Mouse (Mus musculus): ENCODE data around the gene Hivep3.

The Hivep3 gene

DNA sequence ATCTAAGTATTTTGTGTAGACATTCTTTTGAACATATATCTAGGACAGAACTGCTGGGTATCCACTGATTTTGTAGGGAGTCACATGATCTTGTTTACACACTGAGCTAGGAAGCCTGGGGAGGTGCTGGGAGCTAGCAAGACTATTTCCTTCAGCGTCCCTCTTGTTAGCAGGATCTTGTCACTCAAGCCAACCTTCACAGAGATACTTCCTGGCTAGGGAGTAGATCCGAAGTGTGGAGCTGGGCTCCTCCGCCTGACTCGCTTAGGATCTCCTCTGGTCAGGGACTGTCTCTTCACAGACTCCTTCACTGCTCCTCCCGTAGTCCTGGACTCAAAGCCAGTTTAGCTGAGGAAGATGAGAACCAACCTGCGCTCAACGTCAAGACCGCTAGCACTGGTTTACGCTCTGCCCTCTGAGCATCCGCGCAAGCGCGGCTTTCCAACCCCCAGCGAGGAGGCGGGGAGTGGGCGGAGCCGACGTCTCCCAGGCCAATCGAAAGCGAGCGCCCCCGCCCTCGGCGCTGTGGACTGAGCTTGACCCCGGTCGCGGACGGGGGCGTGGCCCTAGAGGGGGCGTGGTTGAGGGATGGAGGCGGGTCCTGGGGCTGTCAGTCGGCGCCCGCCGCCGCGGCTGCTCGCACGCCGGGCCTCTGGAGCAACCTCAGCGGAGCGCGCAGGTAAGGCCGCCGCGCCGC lies at the start of gene Hivep3:
Hivep3 (plus strand) TSS at position 601 of the 697 bp plus-strand sequence.
- peak; percentile 100 for DNase-seq (ENCODE audit: extremely low spot score)

DNA sequence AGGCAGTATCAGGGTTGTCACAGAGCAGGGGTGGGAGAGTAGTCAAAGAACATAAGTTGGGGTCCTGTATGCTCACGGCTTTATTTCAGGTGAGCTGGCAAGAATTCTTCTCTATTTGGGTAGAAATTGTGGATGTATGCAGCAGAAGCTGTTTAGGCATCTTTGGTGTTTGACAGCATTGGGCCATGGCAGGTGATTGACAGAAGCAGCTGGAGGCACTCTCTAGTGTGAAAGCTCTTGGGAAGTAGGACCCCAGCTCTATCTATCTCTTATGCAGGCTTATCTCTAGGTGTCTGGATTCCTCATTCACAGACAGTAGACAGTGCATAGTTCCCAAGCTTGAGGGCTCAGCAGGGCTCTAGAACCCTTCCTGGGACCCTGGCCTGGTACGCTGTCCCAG lies 47.8 kb upstream of the Hivep3 start:
- DNase-seq (ENCODE audit: extremely low spot score) = no peak

DNA sequence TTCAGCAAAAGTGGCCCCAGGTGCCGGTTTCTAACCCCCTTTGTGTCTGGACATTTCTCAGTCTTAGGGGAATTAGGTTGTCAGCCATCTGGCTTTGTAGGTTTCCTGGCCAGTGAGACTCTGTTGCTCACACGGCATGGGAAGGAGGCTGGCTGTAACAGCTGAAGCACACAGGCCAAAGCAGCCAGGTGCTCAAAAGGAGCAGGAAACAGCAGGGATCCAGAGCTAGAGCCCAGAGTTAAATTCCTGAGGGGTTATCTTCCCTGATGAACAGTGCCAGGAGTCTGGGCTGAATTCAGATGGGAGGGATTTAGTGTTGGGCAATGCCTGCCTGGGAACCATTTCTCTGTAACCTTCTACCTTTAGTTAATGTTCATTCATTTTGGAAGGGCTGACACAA lies 35.2 kb upstream of the Hivep3 start:
- no peak for DNase-seq (ENCODE audit: extremely low spot score)

DNA sequence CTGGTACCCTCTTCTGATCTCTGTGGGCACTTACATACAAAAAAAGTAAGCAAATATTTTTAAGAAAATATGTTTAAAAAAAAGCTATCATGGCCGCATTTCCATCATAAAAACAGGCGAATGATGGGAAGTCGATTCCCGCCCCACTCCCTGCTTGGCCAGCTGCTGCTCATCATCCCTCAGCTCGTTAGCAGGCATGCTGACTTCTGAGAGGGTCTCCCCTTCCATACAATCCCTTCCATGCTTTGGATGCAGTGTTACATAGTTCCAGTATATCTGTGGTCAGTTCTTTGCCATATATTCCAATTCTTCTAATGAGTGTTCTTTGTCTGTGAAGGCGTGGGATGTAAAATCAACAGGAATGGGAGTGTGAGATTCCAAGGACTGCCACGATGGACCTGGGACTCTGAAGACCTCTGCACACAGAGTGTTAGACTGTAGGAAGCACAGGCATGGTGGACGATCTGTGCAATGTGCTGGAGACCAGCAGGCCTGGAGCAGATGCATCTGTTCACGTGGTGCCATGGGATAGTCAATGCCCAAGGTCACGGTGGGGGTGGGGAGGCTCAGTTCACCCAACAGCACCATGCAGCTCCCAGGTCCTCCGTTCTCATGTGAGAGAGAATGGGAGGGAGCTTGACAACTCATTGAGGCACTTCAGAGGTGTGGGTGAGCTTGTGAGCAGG lies 32.2 kb upstream of the Hivep3 start:
- no peak for DNase-seq (ENCODE audit: extremely low spot score)

DNA sequence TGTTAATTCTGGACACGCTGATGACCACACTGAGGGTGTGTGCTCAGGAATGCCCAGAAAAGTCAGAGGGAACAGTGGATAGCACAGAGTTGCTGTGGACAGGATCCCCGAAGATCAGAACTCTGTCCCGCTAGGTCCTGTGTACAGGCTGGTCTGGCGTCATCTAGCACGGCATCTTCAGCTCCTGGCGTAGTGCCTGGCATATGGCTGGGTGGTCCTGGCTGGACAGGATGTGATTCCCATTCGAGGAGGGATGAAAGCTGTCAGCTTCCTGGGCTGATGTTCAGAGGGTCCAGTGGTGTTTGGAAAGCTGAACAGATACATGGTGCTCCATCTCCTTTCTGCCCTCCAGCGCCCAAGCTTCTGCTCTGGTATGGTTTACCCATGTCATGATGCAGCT lies 29.6 kb upstream of the Hivep3 start:
- no peak for DNase-seq (ENCODE audit: extremely low spot score)

DNA sequence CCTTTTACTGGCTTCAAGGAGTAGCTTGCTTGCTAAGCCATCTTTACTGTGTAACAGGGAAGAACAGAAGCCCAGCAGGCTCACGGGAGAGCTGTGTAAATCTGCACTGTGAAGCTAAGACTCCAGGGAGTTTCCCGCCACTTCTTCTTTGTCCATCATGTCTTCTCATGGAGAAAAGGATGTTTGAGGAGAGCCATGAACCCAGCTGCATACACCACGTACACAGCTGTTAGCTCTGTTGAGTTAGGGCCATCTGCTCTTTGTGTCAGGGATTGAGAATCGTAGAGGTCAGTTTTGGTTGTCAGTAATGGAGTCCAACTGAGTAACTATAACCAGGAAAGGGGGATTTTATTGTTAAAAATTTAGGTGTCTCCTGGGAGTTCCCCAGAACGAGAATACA lies 26.3 kb upstream of the Hivep3 start:
- no peak for DNase-seq (ENCODE audit: extremely low spot score)

DNA sequence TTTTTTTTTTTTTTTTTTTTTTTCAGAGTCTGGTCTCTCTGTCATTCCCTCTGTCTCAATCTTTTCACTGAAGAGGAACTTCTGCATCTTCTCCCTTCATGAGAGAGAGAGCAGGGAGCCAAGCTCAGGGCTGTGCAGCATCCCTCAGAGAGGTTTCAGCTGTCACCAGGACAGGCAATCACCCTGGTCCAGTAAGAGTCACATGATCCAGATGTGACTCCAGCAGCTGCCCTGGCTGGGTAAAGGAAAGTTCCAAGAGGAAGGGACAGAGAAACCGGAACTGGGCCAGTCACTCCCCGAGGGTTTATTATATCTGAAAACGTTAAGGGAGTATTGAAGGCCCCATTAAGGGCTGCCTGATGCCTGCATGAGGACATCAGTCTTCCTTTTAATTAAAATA lies 25.8 kb upstream of the Hivep3 start:
- no peak for DNase-seq (ENCODE audit: extremely low spot score)

DNA sequence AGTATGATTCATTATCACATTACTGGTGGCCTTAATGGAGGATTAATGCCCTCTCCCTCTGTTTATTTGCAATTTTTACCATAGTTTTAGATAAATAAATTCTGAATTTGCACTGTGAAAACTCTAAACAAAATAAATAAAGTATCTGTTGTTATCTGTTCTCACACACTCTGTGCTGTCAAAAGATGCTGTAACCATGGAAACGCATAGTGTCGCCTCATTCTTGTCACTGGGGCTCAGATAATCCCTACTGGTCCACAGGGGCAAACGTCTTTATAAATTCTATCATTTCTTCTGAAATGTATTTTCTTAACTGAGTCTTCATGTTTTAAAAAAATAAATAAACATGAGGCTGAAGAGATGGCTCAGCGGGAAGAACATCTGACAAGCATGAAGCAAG lies 23.4 kb upstream of the Hivep3 start:
- DNase-seq (ENCODE audit: extremely low spot score) = no peak

DNA sequence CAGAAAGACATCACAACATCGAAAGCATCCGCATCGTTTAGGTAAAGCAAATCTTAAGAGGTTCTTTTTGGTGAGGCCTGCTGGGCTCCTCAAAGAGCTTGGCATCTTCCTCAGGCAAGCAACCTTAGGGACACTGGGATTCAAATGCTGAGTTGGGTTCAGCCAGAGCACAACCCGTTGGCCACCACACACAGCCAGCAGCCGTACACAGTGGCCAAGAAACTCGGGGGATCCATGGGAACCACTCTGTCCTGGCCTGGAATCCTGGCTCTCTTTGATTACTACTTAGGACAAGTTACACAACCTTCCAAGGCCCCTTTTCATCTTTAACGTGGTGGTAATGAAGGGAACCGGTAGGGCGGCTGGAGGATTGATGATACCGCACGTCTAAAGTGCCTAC lies 16.1 kb upstream of the Hivep3 start:
- DNase-seq (ENCODE audit: extremely low spot score) = no peak

DNA sequence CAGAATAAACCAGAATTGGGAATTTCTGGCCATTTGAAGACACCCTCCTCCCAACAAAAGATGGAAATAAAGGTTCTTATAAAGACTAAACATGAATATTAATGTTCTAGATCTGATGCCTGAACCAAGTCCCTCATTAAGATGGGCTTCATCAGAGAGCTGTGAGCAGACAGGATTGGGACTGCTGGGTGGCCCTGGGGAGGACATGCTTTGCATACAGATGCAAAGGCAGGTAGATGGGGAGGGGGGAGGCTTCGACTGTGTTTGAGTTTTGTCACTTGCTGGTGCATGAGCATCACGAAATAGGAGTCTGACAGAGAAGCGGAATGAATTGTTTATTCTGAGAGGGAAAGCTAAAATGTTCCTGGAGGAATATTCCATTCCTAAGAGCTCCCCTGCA lies 12.1 kb upstream of the Hivep3 start:
- no peak for DNase-seq (ENCODE audit: extremely low spot score)

DNA sequence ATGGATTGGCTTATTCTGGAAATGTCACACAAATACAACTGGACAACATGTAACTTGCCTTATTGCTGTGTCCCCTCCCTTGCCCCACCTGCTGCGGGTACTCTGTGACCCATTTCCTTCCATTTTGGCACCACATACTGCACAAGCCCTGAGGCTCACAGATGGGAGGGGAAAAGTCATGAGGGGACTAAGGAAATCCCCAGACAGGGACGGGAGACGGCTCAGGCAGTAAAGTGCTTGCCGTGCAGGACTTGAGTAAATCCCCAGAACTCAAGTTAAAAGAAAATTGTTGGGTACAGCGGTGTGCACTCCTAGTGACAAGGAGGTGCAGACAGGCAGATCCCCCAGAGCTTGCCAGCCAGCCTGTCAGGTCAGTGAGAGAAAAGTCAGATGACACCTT lies 7.5 kb upstream of the Hivep3 start:
- DNase-seq (ENCODE audit: extremely low spot score) = no peak

DNA sequence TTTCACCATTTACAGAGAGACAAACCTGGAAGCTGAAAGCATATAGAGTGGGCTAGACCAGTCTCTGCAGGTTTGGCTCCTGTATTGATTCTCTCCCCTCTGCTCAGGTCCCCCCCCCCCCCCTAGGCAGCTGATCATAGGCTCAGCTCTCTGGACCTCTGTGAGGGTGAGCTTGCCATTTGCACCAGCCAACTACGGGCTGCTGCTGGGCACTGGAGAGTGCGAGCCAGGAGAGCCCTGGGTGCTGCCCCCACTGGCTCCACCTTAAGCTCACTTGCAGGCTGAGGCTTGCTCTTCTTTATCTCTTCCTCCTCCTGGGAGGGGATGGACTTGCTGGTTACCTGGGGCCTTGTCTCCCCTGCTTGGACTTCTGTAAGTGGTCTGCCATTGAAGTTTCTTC lies 5.7 kb upstream of the Hivep3 start:
- no peak for DNase-seq (ENCODE audit: extremely low spot score)

DNA sequence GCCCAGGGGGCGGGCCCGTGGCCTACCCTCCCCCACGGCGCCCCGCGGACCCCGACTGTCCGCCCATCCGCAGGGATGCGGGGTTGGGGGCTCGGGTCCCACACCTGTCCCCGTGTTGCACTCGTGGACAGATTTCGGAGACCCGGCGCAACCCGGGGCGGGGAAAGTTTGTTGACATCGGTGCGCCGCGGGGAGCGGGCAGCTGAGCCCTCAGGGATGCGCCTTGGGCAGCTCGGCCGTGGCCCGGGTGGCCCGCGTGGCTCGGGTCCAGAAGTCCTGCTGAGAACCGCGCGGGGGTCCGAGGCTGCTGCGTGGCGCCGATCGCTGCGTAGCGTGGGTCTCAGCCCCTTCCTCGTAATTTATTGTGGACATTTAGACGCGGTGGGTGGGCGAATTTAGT lies 358 bp downstream of the Hivep3 start:
- DNase-seq (ENCODE audit: extremely low spot score) = no peak

DNA sequence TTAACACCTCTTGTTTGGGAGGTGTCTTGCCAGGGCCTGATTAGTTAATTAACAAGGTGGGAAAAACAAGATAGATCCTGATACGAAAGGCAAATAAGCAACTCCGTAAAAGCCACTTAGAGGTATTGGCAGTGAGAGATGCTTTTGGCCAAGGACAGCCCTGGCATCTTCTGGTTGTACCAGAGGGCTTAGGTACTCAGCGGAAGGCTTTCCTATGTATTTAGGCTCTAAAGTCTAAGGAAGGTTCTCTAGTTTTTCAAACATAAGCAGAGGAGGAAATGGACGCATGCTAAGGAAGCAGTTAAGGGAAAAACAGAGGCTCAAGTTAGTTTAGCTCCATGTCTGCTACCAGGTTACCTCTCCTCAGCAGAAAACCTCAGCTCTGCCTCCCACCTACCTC lies 768 bp downstream of the Hivep3 start:
- no peak for DNase-seq (ENCODE audit: extremely low spot score)

DNA sequence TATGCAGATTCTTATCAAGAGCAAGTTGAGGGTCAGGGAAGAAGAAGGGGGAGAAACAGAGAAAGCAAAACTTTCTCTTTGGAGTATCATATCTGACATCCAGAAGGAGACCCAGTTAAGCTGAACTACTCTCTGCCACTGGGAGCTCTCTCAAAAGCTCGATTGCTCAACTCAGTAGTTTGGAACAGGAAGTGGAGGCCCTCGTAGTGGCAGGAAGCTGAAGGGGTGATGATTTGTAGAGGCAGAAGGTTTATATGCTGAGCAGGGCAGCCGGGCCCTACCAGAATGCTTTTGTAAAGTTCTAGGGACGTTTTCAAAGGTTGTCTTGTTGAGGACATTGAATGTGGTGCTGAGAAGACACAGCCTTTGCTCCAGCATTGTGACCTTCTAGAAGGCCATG lies 5.1 kb downstream of the Hivep3 start:
- no peak for DNase-seq (ENCODE audit: extremely low spot score)

DNA sequence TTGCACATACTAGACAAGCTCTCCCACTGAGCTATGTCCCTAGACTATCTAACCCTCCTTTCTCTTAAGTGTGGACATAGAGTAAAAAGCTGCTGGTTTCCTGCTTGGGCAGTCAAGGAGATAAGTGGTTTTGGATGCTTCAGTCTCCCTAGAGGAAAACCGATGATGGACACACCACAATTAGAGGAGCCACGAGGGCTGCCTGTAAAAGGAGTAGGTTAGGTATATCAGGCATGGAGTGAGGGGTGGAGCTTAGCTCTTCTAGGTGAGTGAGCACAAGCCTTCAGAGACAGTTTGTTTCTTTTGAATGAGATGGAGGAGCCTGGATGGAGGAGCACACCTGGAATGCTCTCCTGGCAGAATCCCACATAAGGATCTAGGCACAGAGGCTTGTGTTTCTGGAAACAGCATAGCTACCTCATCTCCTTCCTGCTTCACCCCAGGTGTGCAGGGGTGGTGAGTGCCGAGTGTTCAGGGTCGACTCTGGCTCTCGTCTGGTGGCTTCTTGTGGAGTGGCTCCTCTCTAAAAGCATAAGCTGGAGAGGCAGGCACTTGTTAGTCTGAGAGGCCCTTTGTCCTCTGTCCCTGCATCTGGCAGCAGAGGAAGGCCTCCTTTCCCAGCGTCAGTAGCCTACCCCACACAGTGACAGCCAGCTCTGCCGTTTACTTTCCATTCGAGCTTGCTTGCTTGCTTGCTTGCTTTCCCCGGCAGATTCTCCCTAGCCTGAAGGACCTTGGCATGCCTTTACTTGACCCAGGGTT lies 5.9 kb downstream of the Hivep3 start:
- no peak for DNase-seq (ENCODE audit: extremely low spot score)

DNA sequence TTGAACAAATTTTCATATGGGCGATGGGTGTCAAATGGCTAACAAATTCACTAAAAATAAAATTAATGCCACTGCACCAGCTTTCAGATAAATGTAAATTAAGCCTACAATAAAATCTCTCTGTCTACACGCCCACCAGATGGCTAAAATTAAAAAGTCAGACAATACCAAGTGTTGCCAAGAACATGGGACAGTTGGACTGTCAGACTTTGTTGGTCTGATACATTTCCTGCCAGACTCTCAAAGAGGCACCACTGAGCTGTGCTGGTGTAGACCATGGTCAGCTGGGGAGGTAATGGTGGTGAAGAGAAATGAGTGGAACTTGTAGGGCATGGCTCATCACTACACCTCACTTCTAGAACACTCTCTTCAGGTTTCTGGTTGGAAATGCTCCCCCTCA lies 14.8 kb downstream of the Hivep3 start:
- no peak for DNase-seq (ENCODE audit: extremely low spot score)

DNA sequence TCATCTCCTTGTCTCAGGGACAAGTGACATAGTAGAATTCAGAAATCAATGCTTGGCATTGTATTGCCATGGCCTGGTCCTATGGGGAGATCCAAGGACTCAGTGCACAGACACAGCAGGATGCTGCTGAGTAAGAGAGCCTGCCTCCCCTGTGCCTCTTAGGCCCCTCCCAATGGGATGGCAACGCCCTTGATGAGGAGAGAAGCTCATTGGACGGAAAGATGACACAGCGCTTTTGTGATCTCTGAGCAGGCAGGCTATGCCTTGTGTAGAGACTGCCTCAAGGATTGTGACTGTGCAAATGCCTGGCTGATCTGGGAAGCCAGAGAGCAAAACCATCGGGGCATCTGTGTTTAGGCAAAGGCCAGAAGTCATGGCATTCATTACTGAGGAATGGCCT lies 16.6 kb downstream of the Hivep3 start:
- DNase-seq (ENCODE audit: extremely low spot score) = peak; percentile 9

DNA sequence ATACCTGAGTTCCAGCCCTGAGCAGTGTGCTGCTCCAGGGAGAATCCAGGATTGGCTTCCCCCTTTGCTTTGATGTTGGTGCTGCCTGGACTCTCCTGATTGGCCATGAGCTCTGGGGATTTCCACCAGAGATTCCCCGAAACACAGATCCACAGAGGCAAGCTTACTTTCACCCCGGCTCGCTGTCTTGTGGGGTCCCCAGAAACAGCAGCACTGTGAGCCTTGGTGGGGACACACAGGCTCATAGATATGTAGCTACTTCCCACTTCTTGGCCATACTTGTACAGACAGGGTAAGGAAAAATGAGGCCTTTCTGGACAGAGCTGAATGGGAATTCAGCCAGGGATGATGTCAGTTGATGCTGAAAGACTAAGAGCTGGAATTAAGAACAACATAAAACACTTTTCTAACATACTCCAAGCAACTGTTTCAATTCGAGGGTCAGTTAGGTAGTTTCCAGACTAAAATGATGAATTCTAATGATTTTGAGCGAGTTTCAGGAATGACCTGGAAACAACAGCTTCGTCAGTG lies 17.2 kb downstream of the Hivep3 start:
- no peak for DNase-seq (ENCODE audit: extremely low spot score)

DNA sequence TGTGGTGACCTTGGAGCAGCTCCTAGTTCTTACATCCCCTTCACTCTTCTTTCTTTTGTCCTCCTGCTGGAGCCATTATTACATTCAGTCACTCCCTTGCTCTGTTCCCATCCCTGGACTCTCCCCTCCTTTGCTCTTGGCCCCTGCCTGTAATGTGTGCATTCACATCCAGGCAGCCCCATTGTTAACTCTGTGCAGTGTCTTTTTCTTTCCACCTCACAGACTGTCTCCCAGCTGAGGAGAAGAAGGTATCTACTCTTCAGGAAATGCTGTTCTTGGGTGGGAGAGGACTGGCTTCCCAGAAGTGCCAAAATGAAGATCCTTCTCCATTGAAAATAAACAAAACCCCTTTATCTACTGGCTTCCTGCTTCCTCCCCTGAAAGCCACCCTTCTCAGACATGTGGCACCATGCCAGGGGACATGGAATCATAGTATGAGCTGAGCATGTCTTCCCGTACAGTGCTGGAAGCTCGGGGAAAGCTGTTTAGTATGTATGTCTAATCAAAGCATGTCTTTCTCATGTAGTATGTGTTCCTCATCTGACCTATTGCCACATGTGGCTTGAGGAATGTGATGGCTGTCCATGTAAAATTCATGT lies 17.9 kb downstream of the Hivep3 start:
- DNase-seq (ENCODE audit: extremely low spot score) = no peak

DNA sequence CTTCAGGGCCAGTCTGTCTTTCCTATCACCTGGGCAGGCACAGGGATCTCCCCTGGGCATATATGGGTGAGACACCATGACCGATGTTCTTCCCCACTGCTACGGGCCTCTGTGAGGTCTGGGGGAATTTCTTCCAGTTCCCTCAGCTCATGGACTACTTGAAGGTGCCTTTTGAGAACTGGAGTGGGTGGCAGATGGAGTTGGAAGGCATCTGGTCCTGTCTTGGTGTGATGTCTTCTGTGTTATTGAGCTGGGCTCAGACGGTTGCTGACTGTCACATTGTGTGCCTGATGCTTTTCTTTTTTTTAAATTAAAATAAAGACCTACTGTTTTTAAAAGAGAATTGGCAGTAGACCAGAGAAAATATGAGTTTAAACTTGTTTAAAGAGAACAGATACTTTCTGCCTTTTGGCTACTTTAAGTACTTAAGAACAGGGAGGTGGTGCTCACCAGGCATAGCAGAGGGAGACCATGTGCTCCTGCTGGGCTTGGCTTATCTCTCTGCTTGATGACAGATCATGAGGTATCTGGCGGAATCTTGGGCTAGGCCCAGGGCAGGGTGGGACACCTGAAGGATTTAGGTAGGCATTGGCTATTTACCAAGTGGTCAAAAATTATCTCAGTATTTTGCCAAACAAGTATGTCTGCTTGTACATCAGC lies 26.1 kb downstream of the Hivep3 start:
- DNase-seq (ENCODE audit: extremely low spot score) = no peak

DNA sequence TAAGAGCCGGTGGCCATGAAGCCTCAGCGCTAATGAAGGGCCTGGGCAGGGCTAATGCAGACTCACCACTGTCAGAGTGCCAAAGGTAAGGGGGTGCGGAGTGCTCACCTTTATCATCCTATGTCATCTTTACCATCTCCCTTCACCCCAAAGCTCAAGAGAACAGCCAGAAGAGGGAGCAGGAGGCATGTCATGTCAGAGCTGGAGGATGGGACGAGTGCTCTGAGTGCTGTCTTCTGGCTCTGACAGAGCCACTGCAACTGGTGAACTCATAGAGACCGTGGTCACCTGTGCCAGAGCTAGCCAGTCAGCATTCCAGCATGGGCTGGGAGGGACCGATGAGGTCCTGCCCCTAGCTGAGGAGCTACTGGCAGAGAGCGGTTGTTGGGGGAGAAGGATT lies 27.2 kb downstream of the Hivep3 start:
- no peak for DNase-seq (ENCODE audit: extremely low spot score)
